9 mouse cellular contexts compared by ENCODE assay signal in the genomic region with DNA sequence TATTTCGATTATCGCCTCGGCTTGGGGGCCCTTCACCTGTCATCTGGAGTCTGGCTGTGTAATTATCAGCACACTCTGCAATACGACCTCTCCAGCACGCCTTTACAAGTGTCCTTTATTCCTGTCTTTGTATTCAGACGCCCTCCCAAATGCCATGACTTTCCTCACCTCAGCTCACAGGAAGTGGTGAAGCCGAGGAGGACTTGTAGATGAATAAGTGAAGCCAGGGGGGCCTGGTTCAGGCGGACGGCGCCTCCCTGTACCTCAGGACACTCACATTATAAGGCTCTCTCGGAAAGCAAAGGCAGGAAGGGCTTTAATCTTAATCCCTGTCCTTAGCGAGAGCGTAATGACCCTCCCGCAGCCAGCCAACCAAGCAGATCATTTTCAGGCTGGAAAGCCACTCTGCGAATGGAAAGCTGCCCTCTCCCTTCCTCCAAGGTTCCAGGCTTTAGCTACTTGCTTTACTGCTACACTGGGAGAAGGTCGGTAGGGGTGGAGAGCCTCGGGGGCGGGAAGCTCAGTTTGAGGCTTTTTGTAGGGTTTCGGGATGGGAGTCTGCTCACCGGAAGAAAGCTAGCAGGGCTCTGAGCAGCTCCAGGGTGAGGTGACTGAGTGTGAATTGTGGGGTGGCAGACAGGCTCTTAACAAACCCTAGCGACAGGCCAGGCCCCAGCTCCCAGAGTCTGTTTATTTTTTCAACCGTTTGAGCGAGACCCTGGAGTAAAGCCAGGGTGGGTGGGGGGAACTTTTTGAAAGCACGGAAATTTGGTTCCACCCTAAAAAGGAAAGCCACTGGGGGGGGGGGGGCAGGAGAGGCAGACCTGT. TPM values are rescaled to one million over a fixed set of nuclear protein-coding genes. Genes with fewer than 3 reads are reported as not detected.
A peak's percentile ranks its signal among the peaks of the same experiment; 100 is the strongest.
DNase-seq lines count a peak whose midpoint lies in the region; ATAC-seq and TF ChIP-seq lines count a peak whose summit lies in the region.
"Had no signal": no experiment of that assay in that cellular context is flagged by ENCODE, and none has a peak within 500 bp of the region (broad histone marks: within the 10 kb centered on the region; RNA-seq: fewer than 3 reads in every experiment).

No protein-coding gene starts in this region.

- peaks cover 44% of the 10 kb centered on the region for H3K36me3 ChIP-seq in G1E (replicated peaks)
- peaks cover 21% of the 10 kb centered on the region for H3K36me3 ChIP-seq in embryonic facial prominence, embryonic 13.5 days
- H3K36me3 ChIP-seq in limb, embryonic 13.5 days, result peaks cover 21% of the 10 kb centered on the region
- H3K36me3 ChIP-seq in midbrain, embryonic 15.5 days (replicated peaks), result no peaks in the 10 kb centered on the region

- no peaks in the 10 kb centered on the region for H3K9me3 ChIP-seq in G1E (replicated peaks)
- H3K9me3 ChIP-seq in embryonic facial prominence, embryonic 13.5 days, result no peaks in the 10 kb centered on the region
- no peaks in the 10 kb centered on the region for H3K9me3 ChIP-seq in limb, embryonic 13.5 days
- H3K9me3 ChIP-seq in midbrain, embryonic 15.5 days, result no peaks in the 10 kb centered on the region

- ATAC-seq in G1E (ENCODE audit: extremely low read depth, insufficient number of reproducible peaks, low FRiP score, poor library complexity, severe bottlenecking), result no peak
- ATAC-seq in embryonic facial prominence, embryonic 13.5 days (ENCODE audit: insufficient number of reproducible peaks, insufficient read depth, low FRiP score, low TSS enrichment, low read depth), result no peak
- 0 out of 2 replicates have a peak, but pooled peaks have one; percentile 7 for ATAC-seq in limb, embryonic 13.5 days (ENCODE audit: low FRiP score, low read depth)
- peak; percentile 6 for ATAC-seq in midbrain, embryonic 15.5 days (replicated peaks)

- peaks cover 9% of the 10 kb centered on the region; the same call in 1 of the 2 replicates for H3K27me3 ChIP-seq in G1E (ENCODE audit: insufficient read depth, low read length)
- no peaks in the 10 kb centered on the region for H3K27me3 ChIP-seq in embryonic facial prominence, embryonic 13.5 days
- no peaks in the 10 kb centered on the region for H3K27me3 ChIP-seq in limb, embryonic 13.5 days
- H3K27me3 ChIP-seq in midbrain, embryonic 15.5 days (replicated peaks), result no peaks in the 10 kb centered on the region

- DNase-seq in cerebellum, adult 11 months, result peak; percentile 39
- DNase-seq in cerebellum, adult 9-10 months, result no peak
- DNase-seq in G1E (ENCODE audit: low spot score), result peak; percentile 47
- DNase-seq in heart, postnatal 36 days, result peak; percentile 68 to 74
- no peak for DNase-seq in frontal cortex, postnatal 36 days (ENCODE audit: low spot score in 2 of 2)

- H3K27ac ChIP-seq in embryonic facial prominence, embryonic 13.5 days, result peak overlapping the region; percentile 98
- H3K27ac ChIP-seq in limb, embryonic 13.5 days, result peak overlapping the region; percentile 97
- H3K27ac ChIP-seq in midbrain, embryonic 15.5 days, result peak overlapping the region; percentile 96

- H3K4me3 ChIP-seq in G1E (ENCODE audit: low read depth, low read length), result peak overlapping the region; percentile 91
- H3K4me3 ChIP-seq in embryonic facial prominence, embryonic 13.5 days, result peak overlapping the region; percentile 96
- peak overlapping the region; percentile 90 for H3K4me3 ChIP-seq in limb, embryonic 13.5 days
- peak overlapping the region; percentile 92 for H3K4me3 ChIP-seq in midbrain, embryonic 15.5 days

- peaks cover 83% of the 10 kb centered on the region for H3K4me1 ChIP-seq in G1E (ENCODE audit: insufficient read depth, low read depth, low read length)
- H3K4me1 ChIP-seq in embryonic facial prominence, embryonic 13.5 days, result peaks cover 53% of the 10 kb centered on the region
- H3K4me1 ChIP-seq in limb, embryonic 13.5 days, result peaks cover 42% of the 10 kb centered on the region
- peaks cover 44% of the 10 kb centered on the region for H3K4me1 ChIP-seq in midbrain, embryonic 15.5 days

- intact Hi-C loops in heart, postnatal 36 days (cut with DNase I), result no loop called here

- peak overlapping the region; percentile 91 for H3K4me2 ChIP-seq in embryonic facial prominence, embryonic 13.5 days
- H3K4me2 ChIP-seq in limb, embryonic 13.5 days (replicated peaks), result peak overlapping the region; percentile 95
- peak overlapping the region; percentile 93 for H3K4me2 ChIP-seq in midbrain, embryonic 15.5 days

- no peak for TF ChIP-seq CTCF in G1E (IDR thresholded peaks at IDR 0.05; ENCODE audit: low read depth, low read length)

- H3K9ac ChIP-seq in embryonic facial prominence, embryonic 13.5 days, result peak overlapping the region; percentile 97
- H3K9ac ChIP-seq in limb, embryonic 13.5 days, result peak overlapping the region; percentile 94
- H3K9ac ChIP-seq in midbrain, embryonic 15.5 days, result peak overlapping the region; percentile 94

- under 1% methylated on average over 24 of the region's 24 CpGs for WGBS in embryonic facial prominence, embryonic 13.5 days
- under 1% methylated on average over 24 of the region's 24 CpGs for WGBS in limb, embryonic 13.5 days
- under 1% methylated on average over 24 of the region's 24 CpGs for WGBS in midbrain, embryonic 15.5 days

RNA-seq across cellular contexts. Expression of gene Arhgef2, which starts 16.6 kb away (rescaled TPM):
- total RNA-seq in G1E (2014; fragmentation: Nextera tagmentation) (170 and 181 TPM in 2 replicates), G1E (2017) (64.2 and 66.2 TPM in 2 replicates)
- 277 and 291 TPM in 2 replicates for polyA plus RNA-seq in G1E (2012)
- 91.6 and 99.4 TPM in 2 replicates for polyA plus RNA-seq in embryonic facial prominence, embryonic 13.5 days (2015; fragmentation: Nextera tagmentation; extraction: Ambion mirVana)
- total RNA-seq in heart, postnatal 36 days (2021), result 10 to 100 TPM; 42.2 to 51.1 TPM
- polyA plus RNA-seq in limb, embryonic 13.5 days (2015; fragmentation: Nextera tagmentation; extraction: Ambion mirVana), result 105 and 107 TPM in 2 replicates
- polyA plus RNA-seq in midbrain, embryonic 15.5 days (2015; fragmentation: Nextera tagmentation; extraction: Ambion mirVana), result 138 and 145 TPM in 2 replicates

RNA-seq across cellular contexts. Expression of gene Rxfp4, which starts 30.6 kb away (rescaled TPM):
- not detected in 2 replicates for total RNA-seq in G1E (2014; fragmentation: Nextera tagmentation)
- total RNA-seq in G1E (2017), result 0.12 TPM in 1 of 2 replicates, not detected in the other
- polyA plus RNA-seq in G1E (2012), result not detected in 2 replicates
- polyA plus RNA-seq in embryonic facial prominence, embryonic 13.5 days (2015; fragmentation: Nextera tagmentation; extraction: Ambion mirVana), result not detected in 2 replicates
- under 1 TPM in 1 of 2 experiments, not detected in 1; 0.22 TPM for total RNA-seq in heart, postnatal 36 days (2021)
- not detected in 2 replicates for polyA plus RNA-seq in limb, embryonic 13.5 days (2015; fragmentation: Nextera tagmentation; extraction: Ambion mirVana)
- polyA plus RNA-seq in midbrain, embryonic 15.5 days (2015; fragmentation: Nextera tagmentation; extraction: Ambion mirVana), result not detected in 2 replicates
- total RNA-seq: neutrophil, adult 5-6 weeks had no signal

RNA-seq across cellular contexts. Expression of gene Ssr2, which starts 46.7 kb away (rescaled TPM):
- total RNA-seq in G1E (2014; fragmentation: Nextera tagmentation) (269 and 289 TPM in 2 replicates), G1E (2017) (132 and 134 TPM in 2 replicates)
- polyA plus RNA-seq in G1E (2012), result 123 and 280 TPM in 2 replicates
- polyA plus RNA-seq in embryonic facial prominence, embryonic 13.5 days (2015; fragmentation: Nextera tagmentation; extraction: Ambion mirVana), result 259 and 274 TPM in 2 replicates
- 10 to 100 TPM; 70.7 to 73.8 TPM for total RNA-seq in heart, postnatal 36 days (2021)
- polyA plus RNA-seq in limb, embryonic 13.5 days (2015; fragmentation: Nextera tagmentation; extraction: Ambion mirVana), result 294 and 306 TPM in 2 replicates
- polyA plus RNA-seq in midbrain, embryonic 15.5 days (2015; fragmentation: Nextera tagmentation; extraction: Ambion mirVana), result 133 and 143 TPM in 2 replicates

Comparison
In these comparisons a context has a peak if more than half of its experiments do, and no peak if none do; other contexts are left out.
1. DNase-seq: peak in cerebellum, adult 11 months (single experiment), G1E (single experiment) and heart, postnatal 36 days (2 of 2); none in cerebellum, adult 9-10 months (single experiment) and frontal cortex, postnatal 36 days (0 of 2).
2. ATAC-seq: peak in limb, embryonic 13.5 days (single experiment) and midbrain, embryonic 15.5 days (single experiment); none in G1E (single experiment) and embryonic facial prominence, embryonic 13.5 days (single experiment).
3. Peak in every context shown above with its lines, with median percentiles within 50 percentile points of each other: H3K4me3 ChIP-seq, H3K27ac ChIP-seq, H3K4me2 ChIP-seq and H3K9ac ChIP-seq.